Mouse (Mus musculus) intestine, embryonic 14.5 days (tissue): ENCODE measurements around the gene Gpatch2. TPM values are rescaled to one million over a fixed set of nuclear protein-coding genes. Genes with fewer than 3 reads are reported as not detected.

Experiments used
- ATAC-seq: fragments of 200-750 bp; cut with Nextera tagmentation; replicated peaks from 2 replicates; pipeline ENCODE4 v1.8.0; 2017; ENCODE audit warnings: low read depth, moderate number of reproducible peaks, moderate TSS enrichment, moderate library complexity; ENCODE audit not compliant: low FRiP score, low TSS enrichment
- DNase-seq: peaks from one replicate; pipeline ENCODE4 v3.0.0-alpha.2; 2018; ENCODE audit warnings: low spot score
- H3K27ac ChIP-seq: fragments of 300-500 bp; sonication (generic); 2 replicates; pipeline ENCODE4 v1.5.1; 2014; ENCODE audit warnings: low read depth, mild to moderate bottlenecking, control low read depth
- H3K27me3 ChIP-seq: fragments of 300-500 bp; sonication (generic); replicated peaks from 2 replicates; pipeline ENCODE4 v1.6.1; 2014; ENCODE audit warnings: low read length, control low read depth; ENCODE audit not compliant: control insufficient read depth, insufficient read depth
- H3K36me3 ChIP-seq: fragments of 300-500 bp; sonication (generic); 2 replicates; pipeline ENCODE4 v1.6.1; 2014; ENCODE audit warnings: low read length, control low read depth; ENCODE audit not compliant: control insufficient read depth, insufficient read depth
- H3K4me1 ChIP-seq: fragments of 300-500 bp; sonication (generic); replicated peaks from 2 replicates; pipeline ENCODE4 v1.6.1; 2014; ENCODE audit warnings: low read length, control low read depth, mixed read lengths; ENCODE audit not compliant: control insufficient read depth, insufficient read depth
- H3K4me2 ChIP-seq: fragments of 300-500 bp; sonication (generic); 2 replicates; pipeline ENCODE4 v1.6.1; 2014; ENCODE audit warnings: low read length
- H3K4me3 ChIP-seq: fragments of 300-500 bp; sonication (generic); 2 replicates; pipeline ENCODE4 v1.5.1; 2014; ENCODE audit warnings: low read depth, low read length, control low read depth, mixed read lengths
- H3K9ac ChIP-seq: fragments of 300-500 bp; sonication (generic); 2 replicates; pipeline ENCODE4 v1.6.1; 2014; ENCODE audit warnings: mild to moderate bottlenecking, low read length
- H3K9me3 ChIP-seq: fragments of 300-500 bp; sonication (generic); 2 replicates; pipeline ENCODE4 v1.6.1; 2016; ENCODE audit warnings: low read length, control low read depth; ENCODE audit not compliant: control insufficient read depth
- WGBS: fragments of 180-500 bp; shearing (Covaris S2); extraction: QIAGEN DNeasy Blood & Tissue Kit; methylation state at CpG from one replicate; pipeline ENCODE4 v1.1.7; 2014; 5-methylcytosine and 5-hydroxymethylcytosine counted together
- polyA plus RNA-seq: library from polyadenylated mRNA; unstranded; fragments of >200 nt; fragmentation: Nextera tagmentation; extraction: Ambion mirVana; gene quantifications from 2 replicates; pipeline ENCODE4 v1.2.1, GENCODE M21; 2014

Gene Gpatch2
- polyA plus RNA-seq, 1 experiment from 2014 or later = 21.1 TPM

- H3K27ac ChIP-seq = no peak overlapping the region
- no peaks in the 10 kb centered on the region for H3K9me3 ChIP-seq
- H3K4me1 ChIP-seq = no peaks in the 10 kb centered on the region
- H3K9ac ChIP-seq = no peak overlapping the region
- no peaks in the 10 kb centered on the region for H3K27me3 ChIP-seq
- no peaks in the 10 kb centered on the region for H3K36me3 ChIP-seq
- WGBS = 83% methylated on average over 8 of the region's 8 CpGs
- H3K4me3 ChIP-seq = no peak overlapping the region
- H3K4me2 ChIP-seq = no peak overlapping the region
- ATAC-seq (no peak), DNase-seq (no peak)
Measured at GRCm38 (mm10) chr1:187316555-187316954, 101.2 kb downstream of the Gpatch2 start.

DNA sequence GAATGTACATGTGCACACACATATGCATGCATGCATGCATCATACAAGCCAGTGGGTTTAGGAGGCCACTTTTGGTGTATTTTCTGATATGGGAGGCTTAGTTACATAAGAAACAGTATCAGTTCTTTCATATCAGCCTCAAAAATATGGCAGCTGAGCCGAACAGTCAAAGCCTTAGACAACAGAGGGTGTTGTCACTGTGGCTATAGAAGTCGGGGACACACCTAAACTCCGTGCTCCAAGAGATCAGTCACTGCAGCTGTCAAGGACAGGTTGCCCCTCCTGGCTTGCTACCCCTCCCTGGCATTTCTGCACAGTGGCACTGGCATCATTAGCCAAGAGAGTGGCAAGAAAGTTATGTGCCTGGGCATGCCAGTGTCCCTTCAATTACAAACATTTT, 106.5 kb downstream of the Gpatch2 start:
- H3K4me3 ChIP-seq = no peak overlapping the region
- no peaks in the 10 kb centered on the region for H3K9me3 ChIP-seq
- no peaks in the 10 kb centered on the region for H3K27me3 ChIP-seq
- no peak for DNase-seq
- H3K27ac ChIP-seq = no peak overlapping the region
- WGBS = 67% methylated on average over 3 of the region's 3 CpGs
- no peak overlapping the region for H3K9ac ChIP-seq
- H3K4me1 ChIP-seq = no peaks in the 10 kb centered on the region
- H3K36me3 ChIP-seq = 0 out of 2 replicates have a peak, but pooled peaks cover 11% of the 10 kb centered on the region
- no peak for ATAC-seq
- no peak overlapping the region for H3K4me2 ChIP-seq

DNA sequence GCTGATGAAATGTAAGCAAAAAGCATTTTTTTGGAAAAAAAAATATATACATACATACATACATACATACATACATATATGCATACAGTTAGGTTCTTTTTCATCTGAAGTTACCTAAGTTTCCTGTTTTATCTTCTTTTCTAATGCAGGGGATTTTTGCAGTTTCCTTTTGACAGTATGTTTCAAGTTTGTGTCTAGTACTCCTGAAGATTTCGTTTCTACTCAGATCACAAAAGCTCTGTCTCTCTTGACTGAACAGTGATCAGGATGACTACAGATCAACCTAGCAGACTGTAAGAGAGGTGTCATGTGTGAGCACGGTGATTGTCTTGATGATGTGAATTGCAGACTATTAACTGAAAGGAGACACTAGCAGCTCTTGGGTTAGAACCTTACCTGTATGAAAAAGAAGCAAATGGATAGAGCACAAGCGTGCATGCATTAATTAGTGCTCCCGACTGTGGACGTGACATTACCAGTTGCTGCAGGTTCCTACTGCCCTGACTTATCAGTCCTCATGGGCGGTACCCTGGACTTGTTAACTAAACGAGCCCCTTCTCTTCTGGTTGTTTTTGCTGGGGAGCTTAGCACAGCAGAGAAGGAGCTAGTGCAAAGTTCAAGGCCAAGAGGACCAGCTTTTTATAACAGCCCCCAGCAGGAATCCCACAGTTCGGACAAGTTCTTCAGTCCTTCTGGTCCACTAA, 107.3 kb downstream of the Gpatch2 start:
- no peak overlapping the region for H3K9ac ChIP-seq
- H3K4me1 ChIP-seq = no peaks in the 10 kb centered on the region
- H3K27me3 ChIP-seq = no peaks in the 10 kb centered on the region
- ATAC-seq = peak; percentile 64; the same call in 1 of the 2 replicates
- 0 out of 2 replicates have a peak, but pooled peaks cover 11% of the 10 kb centered on the region for H3K36me3 ChIP-seq
- WGBS = 82% methylated on average over 8 of the region's 8 CpGs
- H3K4me2 ChIP-seq = no peak overlapping the region
- no peak overlapping the region for H3K4me3 ChIP-seq
- peak overlapping the region; percentile 33; the same call in 1 of the 2 replicates for H3K27ac ChIP-seq
- no peaks in the 10 kb centered on the region for H3K9me3 ChIP-seq
- no peak for DNase-seq

GRCm38 (mm10) chr1:187323209-187323589, 107.9 kb downstream of the Gpatch2 start:
- DNase-seq (no peak), ATAC-seq (peak; percentile 27; the same call in 1 of the 2 replicates)
- Histone ChIP-seq H3K27me3 (no peaks in the 10 kb centered on the region), H3K36me3 (0 out of 2 replicates have a peak, but pooled peaks cover 11% of the 10 kb centered on the region), H3K4me3 (no peak overlapping the region), H3K9me3 (no peaks in the 10 kb centered on the region), H3K27ac (peak overlapping the region; percentile 33; the same call in 1 of the 2 replicates), H3K4me1 (no peaks in the 10 kb centered on the region), H3K9ac (no peak overlapping the region), H3K4me2 (no peak overlapping the region)
- WGBS = 83% methylated on average over 1 of the region's 1 CpGs

- no peaks in the 10 kb centered on the region for H3K36me3 ChIP-seq
- H3K27ac ChIP-seq = no peak overlapping the region
- H3K9ac ChIP-seq = no peak overlapping the region
- no peak for DNase-seq
- no peak overlapping the region for H3K4me2 ChIP-seq
- H3K9me3 ChIP-seq = no peaks in the 10 kb centered on the region
- H3K4me3 ChIP-seq = no peak overlapping the region
- no peaks in the 10 kb centered on the region for H3K4me1 ChIP-seq
- WGBS = 65% methylated on average over 2 of the region's 2 CpGs
- no peak for ATAC-seq
- H3K27me3 ChIP-seq = no peaks in the 10 kb centered on the region
Measured at GRCm38 (mm10) chr1:187342551-187342950, 127.2 kb downstream of the Gpatch2 start.

GRCm38 (mm10) chr1:187345156-187345555, 129.8 kb downstream of the Gpatch2 start:
- no peaks in the 10 kb centered on the region for H3K27me3 ChIP-seq
- ATAC-seq (no peak), DNase-seq (no peak)
- H3K9ac ChIP-seq = no peak overlapping the region
- no peaks in the 10 kb centered on the region for H3K9me3 ChIP-seq
- WGBS = 88% methylated on average over 5 of the region's 5 CpGs
- H3K36me3 ChIP-seq = peaks cover 4% of the 10 kb centered on the region; the same call in 1 of the 2 replicates
- H3K27ac ChIP-seq = no peak overlapping the region
- H3K4me1 ChIP-seq = no peaks in the 10 kb centered on the region
- H3K4me2 ChIP-seq = no peak overlapping the region
- no peak overlapping the region for H3K4me3 ChIP-seq

GRCm38 (mm10) chr1:187346923-187347322, 131.6 kb downstream of the Gpatch2 start:
- H3K27me3 ChIP-seq = no peaks in the 10 kb centered on the region
- H3K9me3 ChIP-seq = no peaks in the 10 kb centered on the region
- H3K9ac ChIP-seq = no peak overlapping the region
- H3K4me3 ChIP-seq = no peak overlapping the region
- ATAC-seq (no peak), DNase-seq (no peak)
- WGBS = 94% methylated on average over 11 of the region's 11 CpGs
- no peaks in the 10 kb centered on the region for H3K4me1 ChIP-seq
- H3K4me2 ChIP-seq = no peak overlapping the region
- peaks cover 4% of the 10 kb centered on the region; the same call in 1 of the 2 replicates for H3K36me3 ChIP-seq
- no peak overlapping the region for H3K27ac ChIP-seq

GRCm38 (mm10) chr1:187347606-187348005, 132.3 kb downstream of the Gpatch2 start:
- no peak overlapping the region for H3K9ac ChIP-seq
- no peak overlapping the region for H3K27ac ChIP-seq
- DNase-seq (no peak), ATAC-seq (no peak)
- no peak overlapping the region for H3K4me3 ChIP-seq
- WGBS = 88% methylated on average over 6 of the region's 6 CpGs
- no peak overlapping the region for H3K4me2 ChIP-seq
- no peaks in the 10 kb centered on the region for H3K27me3 ChIP-seq
- peaks cover 4% of the 10 kb centered on the region; the same call in 1 of the 2 replicates for H3K36me3 ChIP-seq
- H3K4me1 ChIP-seq = no peaks in the 10 kb centered on the region
- H3K9me3 ChIP-seq = no peaks in the 10 kb centered on the region
